9 mouse cellular contexts compared by ENCODE assay signal in the genomic region with DNA sequence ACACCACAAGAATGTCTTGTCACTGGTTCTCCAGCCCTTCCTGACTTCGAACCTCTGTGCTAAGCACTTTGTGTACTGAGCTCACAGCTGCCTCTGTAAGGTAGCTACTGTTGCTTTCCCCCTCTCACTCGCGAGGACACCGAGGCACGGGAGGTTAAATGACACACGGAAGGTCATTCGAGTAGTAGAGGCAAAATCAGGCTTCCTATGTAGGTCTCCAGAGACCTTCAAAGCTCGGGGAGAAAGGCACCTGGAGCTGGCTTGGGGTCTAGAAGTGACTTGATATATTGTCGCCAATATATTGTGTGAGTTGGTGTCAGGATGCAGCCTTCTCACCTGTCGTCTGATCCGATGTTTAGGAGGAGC. TPM values are rescaled to one million over a fixed set of nuclear protein-coding genes. Genes with fewer than 3 reads are reported as not detected.
DNase-seq lines count a peak whose midpoint lies in the region; ATAC-seq lines count a peak whose summit lies in the region.
"Had no signal": no experiment of that assay in that cellular context is flagged by ENCODE, and none has a peak within 500 bp of the region (broad histone marks: within the 10 kb centered on the region; RNA-seq: fewer than 3 reads in every experiment).

No protein-coding gene starts in this region.

- H3K9ac ChIP-seq in kidney, embryonic 15.5 days, result peak overlapping the region; percentile 67
- peak overlapping the region; percentile 78 for H3K9ac ChIP-seq in hindbrain, embryonic 15.5 days
- peak overlapping the region; percentile 80 for H3K9ac ChIP-seq in midbrain, embryonic 16.5 days (ENCODE audit: low read depth, low read length)

- DNase-seq in kidney, adult 8-10 months, result no peak
- DNase-seq in left cerebral cortex, adult 11 months (ENCODE audit: low spot score), result no peak
- DNase-seq in adrenal gland, postnatal 4 days (ENCODE audit: low spot score in 2 of 2), result no peak
- no peak for DNase-seq in kidney, postnatal 10 days

- no peaks in the 10 kb centered on the region for H3K27me3 ChIP-seq in kidney, embryonic 15.5 days
- no peaks in the 10 kb centered on the region for H3K27me3 ChIP-seq in hindbrain, embryonic 15.5 days
- H3K27me3 ChIP-seq in midbrain, embryonic 16.5 days (ENCODE audit: control insufficient read depth, insufficient read depth, low read depth, low read length), result no peaks in the 10 kb centered on the region
- H3K27me3 ChIP-seq: Patski had no signal

- WGBS in kidney, embryonic 15.5 days, result 49% methylated on average over 11 of the region's 11 CpGs
- WGBS in hindbrain, embryonic 15.5 days, result 62% methylated on average over 11 of the region's 11 CpGs
- WGBS in midbrain, embryonic 16.5 days, result 69% methylated on average over 11 of the region's 11 CpGs

- peak overlapping the region; percentile 93 for H3K4me2 ChIP-seq in kidney, embryonic 15.5 days
- H3K4me2 ChIP-seq in hindbrain, embryonic 15.5 days, result peak overlapping the region; percentile 83
- peak overlapping the region; percentile 93 for H3K4me2 ChIP-seq in midbrain, embryonic 16.5 days (ENCODE audit: low read length)

- no peaks in the 10 kb centered on the region for H3K9me3 ChIP-seq in kidney, embryonic 15.5 days (replicated peaks)
- H3K9me3 ChIP-seq in hindbrain, embryonic 15.5 days, result no peaks in the 10 kb centered on the region
- no peaks in the 10 kb centered on the region for H3K9me3 ChIP-seq in midbrain, embryonic 16.5 days (replicated peaks; ENCODE audit: control insufficient read depth, low read length, poor library complexity, severe bottlenecking)

- H3K4me1 ChIP-seq in kidney, embryonic 15.5 days, result peaks cover 22% of the 10 kb centered on the region
- peaks cover 3% of the 10 kb centered on the region for H3K4me1 ChIP-seq in brown adipose tissue, adult 24 weeks (ENCODE audit: control insufficient read depth, insufficient read depth, insufficient read length, low read length)
- H3K4me1 ChIP-seq in hindbrain, embryonic 15.5 days (replicated peaks), result peaks cover 21% of the 10 kb centered on the region
- peaks cover 16% of the 10 kb centered on the region for H3K4me1 ChIP-seq in midbrain, embryonic 16.5 days (ENCODE audit: control insufficient read depth, insufficient read depth, low read length)

- peak overlapping the region; percentile 85 for H3K4me3 ChIP-seq in kidney, embryonic 15.5 days (replicated peaks)
- peak overlapping the region; percentile 92 for H3K4me3 ChIP-seq in brown adipose tissue, adult 24 weeks (ENCODE audit: insufficient read depth, low read depth, low read length)
- H3K4me3 ChIP-seq in hindbrain, embryonic 15.5 days, result peak overlapping the region; percentile 85
- peak overlapping the region; percentile 65 for H3K4me3 ChIP-seq in midbrain, embryonic 16.5 days (ENCODE audit: low read depth, low read length)

- 0 out of 2 replicates have a peak, but pooled peaks cover 7% of the 10 kb centered on the region for H3K36me3 ChIP-seq in kidney, embryonic 15.5 days
- peaks cover 4% of the 10 kb centered on the region; the same call in 1 of the 2 replicates for H3K36me3 ChIP-seq in hindbrain, embryonic 15.5 days
- H3K36me3 ChIP-seq in midbrain, embryonic 16.5 days (ENCODE audit: control insufficient read depth, insufficient read depth, low read length), result no peaks in the 10 kb centered on the region

- ATAC-seq in kidney, embryonic 15.5 days (replicated peaks; ENCODE audit: low FRiP score), result no peak
- ATAC-seq in hindbrain, embryonic 15.5 days (ENCODE audit: low FRiP score, low read depth), result no peak
- ATAC-seq in midbrain, embryonic 16.5 days, result peak; percentile 9; the same call in 1 of the 2 replicates

- H3K27ac ChIP-seq in kidney, embryonic 15.5 days, result 0 out of 2 replicates have a peak overlapping the region, but pooled peaks have one; percentile 61
- H3K27ac ChIP-seq in brown adipose tissue, adult 24 weeks (replicated peaks; ENCODE audit: low read depth, low read length), result peak overlapping the region; percentile 57
- peak overlapping the region; percentile 68 for H3K27ac ChIP-seq in hindbrain, embryonic 15.5 days (replicated peaks)
- no peak overlapping the region for H3K27ac ChIP-seq in midbrain, embryonic 16.5 days (ENCODE audit: low read length)

RNA-seq across cellular contexts. Expression of gene Ap1b1, which starts 0.8 kb away (rescaled TPM):
- 59.8 and 65.3 TPM in 2 replicates for polyA plus RNA-seq in kidney, embryonic 15.5 days (2015; fragmentation: Nextera tagmentation; extraction: Ambion mirVana)
- polyA plus RNA-seq in brown adipose tissue, adult 24 weeks (2012; ENCODE audit: insufficient read depth, insufficient read length, missing spikeins), result 27.0 and 49.5 TPM in 2 replicates
- 99.1 and 105 TPM in 2 replicates for polyA plus RNA-seq in hindbrain, embryonic 15.5 days (2015; fragmentation: Nextera tagmentation; extraction: Ambion mirVana)
- polyA plus RNA-seq in midbrain, embryonic 16.5 days (2015; fragmentation: Nextera tagmentation; extraction: Ambion mirVana), result 104 and 108 TPM in 2 replicates
- total RNA-seq in adrenal gland, postnatal 4 days (2021), result 10 to 100 TPM; 69.9 to 78.3 TPM

RNA-seq across cellular contexts. Expression of gene Nefh, which starts 39.6 kb away (rescaled TPM):
- polyA plus RNA-seq in kidney, embryonic 15.5 days (2015; fragmentation: Nextera tagmentation; extraction: Ambion mirVana), result 0.31 and 0.57 TPM in 2 replicates
- not detected in 2 replicates for polyA plus RNA-seq in brown adipose tissue, adult 24 weeks (2012; ENCODE audit: insufficient read depth, insufficient read length, missing spikeins)
- 11.2 and 11.6 TPM in 2 replicates for polyA plus RNA-seq in hindbrain, embryonic 15.5 days (2015; fragmentation: Nextera tagmentation; extraction: Ambion mirVana)
- polyA plus RNA-seq in midbrain, embryonic 16.5 days (2015; fragmentation: Nextera tagmentation; extraction: Ambion mirVana), result 3.7 and 4.3 TPM in 2 replicates
- total RNA-seq in adrenal gland, postnatal 4 days (2021), result 1 to 10 TPM; 3.0 to 3.9 TPM
